ENCODE assay signal across 15 mouse cellular contexts in the genomic region with DNA sequence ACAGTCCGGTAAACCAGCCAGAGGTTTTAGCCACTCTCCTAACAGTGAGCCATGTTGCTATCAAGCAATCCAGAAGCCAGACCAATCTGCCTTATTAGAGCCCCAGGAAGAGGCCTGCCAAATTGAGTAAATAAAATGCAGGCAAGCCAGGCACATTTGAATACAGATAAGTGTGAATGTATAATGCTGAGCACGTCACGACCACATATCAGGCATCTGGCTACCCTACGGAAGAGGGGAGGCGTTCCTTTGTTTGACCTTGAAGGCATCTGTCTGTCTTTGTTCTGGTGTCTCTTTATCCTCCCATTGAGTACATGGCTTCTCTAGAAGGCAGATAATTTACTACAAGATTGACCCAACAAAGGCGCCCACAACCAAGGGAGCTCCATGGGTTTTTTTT. TPM values are rescaled to one million over a fixed set of nuclear protein-coding genes. Genes with fewer than 3 reads are reported as not detected.
DNase-seq lines count a peak whose midpoint lies in the region; ATAC-seq lines count a peak whose summit lies in the region.
"Had no signal": no experiment of that assay in that cellular context is flagged by ENCODE, and none has a peak within 500 bp of the region (broad histone marks: within the 10 kb centered on the region; RNA-seq: fewer than 3 reads in every experiment).

No protein-coding gene starts in this region.

- no peak overlapping the region for H3K4me3 ChIP-seq in kidney, embryonic 16.5 days (ENCODE audit: low read length)
- H3K4me3 ChIP-seq in forebrain, embryonic 13.5 days = no peak overlapping the region
- no peak overlapping the region for H3K4me3 ChIP-seq in liver, embryonic 15.5 days (replicated peaks)
- H3K4me3 ChIP-seq in neural tube, embryonic 12.5 days = no peak overlapping the region
- H3K4me3 ChIP-seq: limb, embryonic 15.5 days had no signal

- H3K36me3 ChIP-seq in kidney, embryonic 16.5 days (ENCODE audit: insufficient read depth, low read length) = no peaks in the 10 kb centered on the region
- H3K36me3 ChIP-seq in forebrain, embryonic 13.5 days (ENCODE audit: poor library complexity, severe bottlenecking) = no peaks in the 10 kb centered on the region
- H3K36me3 ChIP-seq in liver, embryonic 15.5 days (replicated peaks) = no peaks in the 10 kb centered on the region
- no peaks in the 10 kb centered on the region for H3K36me3 ChIP-seq in neural tube, embryonic 12.5 days
- H3K36me3 ChIP-seq: limb, embryonic 15.5 days had no signal

- no peak overlapping the region for H3K4me2 ChIP-seq in kidney, embryonic 16.5 days (replicated peaks; ENCODE audit: low read depth, low read length)
- no peak overlapping the region for H3K4me2 ChIP-seq in forebrain, embryonic 13.5 days
- H3K4me2 ChIP-seq in liver, embryonic 15.5 days = no peak overlapping the region
- no peak overlapping the region for H3K4me2 ChIP-seq in neural tube, embryonic 12.5 days (replicated peaks)
- H3K4me2 ChIP-seq: limb, embryonic 15.5 days had no signal

- no peak for DNase-seq in kidney, postnatal 36 days
- no peak for DNase-seq in spleen, postnatal 10 days (ENCODE audit: low spot score in 2 of 2)
- no peak for DNase-seq in heart, postnatal 4 days
- DNase-seq in adrenal gland, adult 8-10 months = no peak
- DNase-seq: adrenal gland, adult 2 months; heart, adult 11 months; heart, postnatal 36 days; layer of hippocampus, postnatal 36 days; thymus, postnatal 4 days had no signal

- H3K4me1 ChIP-seq in kidney, embryonic 16.5 days (ENCODE audit: insufficient read depth, low read length) = peaks cover 60% of the 10 kb centered on the region
- peaks cover 50% of the 10 kb centered on the region for H3K4me1 ChIP-seq in forebrain, embryonic 13.5 days
- H3K4me1 ChIP-seq in liver, embryonic 15.5 days (replicated peaks) = peaks cover 54% of the 10 kb centered on the region
- peaks cover 44% of the 10 kb centered on the region for H3K4me1 ChIP-seq in neural tube, embryonic 12.5 days

- no peaks in the 10 kb centered on the region for H3K27me3 ChIP-seq in kidney, embryonic 16.5 days (ENCODE audit: insufficient read depth, low read length)
- H3K27me3 ChIP-seq in forebrain, embryonic 13.5 days = no peaks in the 10 kb centered on the region
- H3K27me3 ChIP-seq in liver, embryonic 15.5 days = peaks cover 36% of the 10 kb centered on the region
- H3K27me3 ChIP-seq in neural tube, embryonic 12.5 days (replicated peaks) = no peaks in the 10 kb centered on the region; the same call in 1 of the 2 replicates

- no peaks in the 10 kb centered on the region for H3K9me3 ChIP-seq in kidney, embryonic 16.5 days (ENCODE audit: low read length)
- H3K9me3 ChIP-seq in forebrain, embryonic 13.5 days (replicated peaks) = no peaks in the 10 kb centered on the region
- no peaks in the 10 kb centered on the region for H3K9me3 ChIP-seq in liver, embryonic 15.5 days (replicated peaks)
- H3K9me3 ChIP-seq in neural tube, embryonic 12.5 days = no peaks in the 10 kb centered on the region
- H3K9me3 ChIP-seq: limb, embryonic 15.5 days had no signal

- peak overlapping the region; percentile 58 for H3K27ac ChIP-seq in kidney, embryonic 16.5 days (ENCODE audit: low read length)
- peak overlapping the region; percentile 55 for H3K27ac ChIP-seq in forebrain, embryonic 13.5 days
- no peak overlapping the region; the same call in 1 of the 2 replicates for H3K27ac ChIP-seq in liver, embryonic 15.5 days (replicated peaks)
- H3K27ac ChIP-seq in neural tube, embryonic 12.5 days = peak overlapping the region; percentile 62
- H3K27ac ChIP-seq: limb, embryonic 15.5 days had no signal

- H3K9ac ChIP-seq in kidney, embryonic 16.5 days (replicated peaks; ENCODE audit: low read length) = no peak overlapping the region
- 0 out of 2 replicates have a peak overlapping the region, but pooled peaks have one; percentile 32 for H3K9ac ChIP-seq in forebrain, embryonic 13.5 days
- no peak overlapping the region for H3K9ac ChIP-seq in liver, embryonic 15.5 days
- H3K9ac ChIP-seq in neural tube, embryonic 12.5 days = no peak overlapping the region
- H3K9ac ChIP-seq: limb, embryonic 15.5 days had no signal

- no peak for ATAC-seq in kidney, embryonic 16.5 days (ENCODE audit: low FRiP score, low TSS enrichment)
- peak; percentile 33; the same call in 1 of the 2 replicates for ATAC-seq in forebrain, embryonic 13.5 days
- peak; percentile 12; the same call in 1 of the 2 replicates for ATAC-seq in liver, embryonic 15.5 days (ENCODE audit: insufficient read depth)
- peak; percentile 74 for ATAC-seq in neural tube, embryonic 12.5 days (ENCODE audit: low FRiP score, low read depth)

- WGBS in kidney, embryonic 16.5 days = 67% methylated on average over 6 of the region's 6 CpGs
- 38% methylated on average over 6 of the region's 6 CpGs for WGBS in forebrain, embryonic 13.5 days
- 34% methylated on average over 6 of the region's 6 CpGs for WGBS in liver, embryonic 15.5 days (ENCODE audit: insufficient replicate concordance)
- 28% methylated on average over 6 of the region's 6 CpGs for WGBS in neural tube, embryonic 12.5 days

RNA-seq across cellular contexts. Expression of a gene that starts 48.5 kb away (rescaled TPM):
- 0.18 and 0.47 TPM in 2 replicates for polyA plus RNA-seq in kidney, embryonic 16.5 days (2015; fragmentation: Nextera tagmentation; extraction: Ambion mirVana)
- polyA plus RNA-seq in forebrain, embryonic 13.5 days (2015; fragmentation: Nextera tagmentation; extraction: Ambion mirVana) = 2.3 and 3.3 TPM in 2 replicates
- polyA plus RNA-seq in liver, embryonic 15.5 days (2015; fragmentation: Nextera tagmentation; extraction: Ambion mirVana) = 0.08 and 0.13 TPM in 2 replicates
- polyA plus RNA-seq in neural tube, embryonic 12.5 days (2016; fragmentation: Nextera tagmentation; extraction: Ambion mirVana) = 2.1 and 2.9 TPM in 2 replicates
- under 1 TPM; 0.16 to 0.29 TPM for total RNA-seq in heart, postnatal 4 days (2021)
- total RNA-seq in adrenal gland, adult 8-10 months (2022) = 1 to 10 TPM; 1.0 to 2.2 (median 1.4) TPM
- total RNA-seq: common myeloid progenitor, adult 5-6 weeks had no signal

RNA-seq across cellular contexts. Expression of a gene that starts 58.4 kb away (rescaled TPM):
- 7.6 and 8.2 TPM in 2 replicates for polyA plus RNA-seq in kidney, embryonic 16.5 days (2015; fragmentation: Nextera tagmentation; extraction: Ambion mirVana)
- polyA plus RNA-seq in forebrain, embryonic 13.5 days (2015; fragmentation: Nextera tagmentation; extraction: Ambion mirVana) = 6.7 and 7.6 TPM in 2 replicates
- 37.6 and 40.1 TPM in 2 replicates for polyA plus RNA-seq in liver, embryonic 15.5 days (2015; fragmentation: Nextera tagmentation; extraction: Ambion mirVana)
- polyA plus RNA-seq in neural tube, embryonic 12.5 days (2016; fragmentation: Nextera tagmentation; extraction: Ambion mirVana) = 8.6 and 10.2 TPM in 2 replicates
- 10 to 100 TPM; 32.4 to 37.4 TPM for total RNA-seq in heart, postnatal 4 days (2021)
- total RNA-seq in adrenal gland, adult 8-10 months (2022) = 10 to 100 TPM; 32.1 to 71.7 (median 45.6) TPM
